Mouse (Mus musculus): ENCODE results near the gene Gm9507. TPM values are rescaled to one million over a fixed set of nuclear protein-coding genes. Genes with fewer than 3 reads are reported as not detected.

Gene Gm9507
- polyA plus RNA-seq, 1 experiment, result not detected

- H3K36me3 ChIP-seq (ENCODE audit: control insufficient read depth, insufficient read depth, low read length), result no peaks in the 10 kb centered on the region
- no peak for DNase-seq (ENCODE audit: low read depth in 1 of 2, low spot score in 2 of 2)
- 83% methylated on average over 1 of the region's 1 CpGs for WGBS
- no peak overlapping the region for H3K4me3 ChIP-seq (ENCODE audit: extremely low read depth, insufficient read depth, insufficient read length)
- H3K27ac ChIP-seq (ENCODE audit: insufficient read depth, low read length), result no peak overlapping the region
- TF ChIP-seq CTCF (IDR thresholded peaks at IDR 0.05; ENCODE audit: extremely low read depth, insufficient read depth, insufficient read length, insufficient replicate concordance) (no peak), POLR2A (IDR thresholded peaks at IDR 0.05; ENCODE audit: low read depth, low read length) (no peak)
- no peaks in the 10 kb centered on the region for H3K27me3 ChIP-seq (ENCODE audit: control insufficient read depth, insufficient read depth, low read length)
- H3K4me1 ChIP-seq (ENCODE audit: control insufficient read depth, insufficient read depth, insufficient read length), result no peaks in the 10 kb centered on the region
Observed at GRCm38 (mm10) chr10:77769727-77770126, 41.9 kb downstream of the Gm9507 start.

Other genes starting within 250 kb of the Gm9507 start
- gene Pttg1ip, start 230.1 kb downstream of the Gm9507 start, polyA plus RNA-seq (2012; rRNA removed), result 63.4 and 65.3 TPM in 2 replicates
- gene Sumo3, start 205.7 kb downstream of the Gm9507 start, polyA plus RNA-seq (2012; rRNA removed), result 131 and 154 TPM in 2 replicates
- not detected in 2 replicates for gene Gm49325, start 205.6 kb downstream of the Gm9507 start, polyA plus RNA-seq (2012; rRNA removed)
- 31.4 and 34.0 TPM in 2 replicates for gene Ube2g2, start 189.6 kb downstream of the Gm9507 start, polyA plus RNA-seq (2012; rRNA removed)
- 0.55 and 1.1 TPM in 2 replicates for gene Tspear, start 125.3 kb downstream of the Gm9507 start, polyA plus RNA-seq (2012; rRNA removed)
- gene Gm19402, start 121.1 kb downstream of the Gm9507 start, polyA plus RNA-seq (2012; rRNA removed), result not detected in 2 replicates
- gene Gm9508, start 114.6 kb downstream of the Gm9507 start, polyA plus RNA-seq (2012; rRNA removed), result not detected in 2 replicates
- gene Gm10272, start 105.2 kb downstream of the Gm9507 start, polyA plus RNA-seq (2012; rRNA removed), result not detected in 2 replicates
- not detected in 2 replicates for gene Gm10024, start 100.4 kb downstream of the Gm9507 start, polyA plus RNA-seq (2012; rRNA removed)
- gene Gm10142, start 96.0 kb downstream of the Gm9507 start, polyA plus RNA-seq (2012; rRNA removed), result 0.39 TPM in 1 of 2 replicates, not detected in the other
- not detected in 2 replicates for gene Krtap12-1, start 91.2 kb downstream of the Gm9507 start, polyA plus RNA-seq (2012; rRNA removed)
- not detected in 2 replicates for gene Gm10100, start 85.4 kb downstream of the Gm9507 start, polyA plus RNA-seq (2012; rRNA removed)
- gene Gm18596, start 69.2 kb downstream of the Gm9507 start, polyA plus RNA-seq (2012; rRNA removed), result not detected in 2 replicates
- gene Gm9736, start 60.5 kb downstream of the Gm9507 start, polyA plus RNA-seq (2012; rRNA removed), result not detected in 2 replicates
- gene Gm3233, start 52.2 kb downstream of the Gm9507 start, polyA plus RNA-seq (2012; rRNA removed), result not detected in 2 replicates
- gene Gm3238, start 40.5 kb downstream of the Gm9507 start, polyA plus RNA-seq (2012; rRNA removed), result not detected in 2 replicates
- not detected in 2 replicates for gene Gm7138, start 34.9 kb downstream of the Gm9507 start, polyA plus RNA-seq (2012; rRNA removed)
- not detected in 2 replicates for gene Gm3250, start 29.3 kb downstream of the Gm9507 start, polyA plus RNA-seq (2012; rRNA removed)
- gene Gm7137, start 23.6 kb downstream of the Gm9507 start, polyA plus RNA-seq (2012; rRNA removed), result not detected in 2 replicates
- not detected in 2 replicates for gene Gm9639, start 16.8 kb downstream of the Gm9507 start, polyA plus RNA-seq (2012; rRNA removed)
- not detected in 2 replicates for gene Gm19668, start 12.7 kb downstream of the Gm9507 start, polyA plus RNA-seq (2012; rRNA removed)
- gene Gm2696, start 2.8 kb upstream of the Gm9507 start, polyA plus RNA-seq (2012; rRNA removed), result not detected in 2 replicates
- not detected in 2 replicates for gene Krtap10-4, start 15.3 kb upstream of the Gm9507 start, polyA plus RNA-seq (2012; rRNA removed)
- gene Krtap10-10, start 24.1 kb upstream of the Gm9507 start, polyA plus RNA-seq (2012; rRNA removed), result not detected in 2 replicates
- not detected in 2 replicates for gene Gm36176, start 35.0 kb upstream of the Gm9507 start, polyA plus RNA-seq (2012; rRNA removed)
- gene Gm10318, start 41.0 kb upstream of the Gm9507 start, polyA plus RNA-seq (2012; rRNA removed), result not detected in 2 replicates
- 0.09 TPM in 1 of 2 replicates, not detected in the other for gene Gm3285, start 50.1 kb upstream of the Gm9507 start, polyA plus RNA-seq (2012; rRNA removed)
- 0.70 and 1.2 TPM in 2 replicates for gene Lrrc3, start 90.7 kb upstream of the Gm9507 start, polyA plus RNA-seq (2012; rRNA removed)
- gene Trpm2, start 158.7 kb upstream of the Gm9507 start, polyA plus RNA-seq (2012; rRNA removed), result 51.6 and 52.3 TPM in 2 replicates
- gene 1810043G02Rik, start 166.7 kb upstream of the Gm9507 start, polyA plus RNA-seq (2012; rRNA removed), result 21.4 and 30.1 TPM in 2 replicates
- gene Pfkl, start 198.2 kb upstream of the Gm9507 start, polyA plus RNA-seq (2012; rRNA removed), result 61.1 and 65.8 TPM in 2 replicates
- gene Dnmt3l, start 230.1 kb upstream of the Gm9507 start, polyA plus RNA-seq (2012; rRNA removed), result 0.08 TPM in 1 of 2 replicates, not detected in the other
- 4.0 and 4.6 TPM in 2 replicates for gene Aire, start 231.8 kb upstream of the Gm9507 start, polyA plus RNA-seq (2012; rRNA removed)

All from spleen, adult 2 months (tissue).